ENCODE assay signal across 8 mouse cellular contexts in the genomic region with DNA sequence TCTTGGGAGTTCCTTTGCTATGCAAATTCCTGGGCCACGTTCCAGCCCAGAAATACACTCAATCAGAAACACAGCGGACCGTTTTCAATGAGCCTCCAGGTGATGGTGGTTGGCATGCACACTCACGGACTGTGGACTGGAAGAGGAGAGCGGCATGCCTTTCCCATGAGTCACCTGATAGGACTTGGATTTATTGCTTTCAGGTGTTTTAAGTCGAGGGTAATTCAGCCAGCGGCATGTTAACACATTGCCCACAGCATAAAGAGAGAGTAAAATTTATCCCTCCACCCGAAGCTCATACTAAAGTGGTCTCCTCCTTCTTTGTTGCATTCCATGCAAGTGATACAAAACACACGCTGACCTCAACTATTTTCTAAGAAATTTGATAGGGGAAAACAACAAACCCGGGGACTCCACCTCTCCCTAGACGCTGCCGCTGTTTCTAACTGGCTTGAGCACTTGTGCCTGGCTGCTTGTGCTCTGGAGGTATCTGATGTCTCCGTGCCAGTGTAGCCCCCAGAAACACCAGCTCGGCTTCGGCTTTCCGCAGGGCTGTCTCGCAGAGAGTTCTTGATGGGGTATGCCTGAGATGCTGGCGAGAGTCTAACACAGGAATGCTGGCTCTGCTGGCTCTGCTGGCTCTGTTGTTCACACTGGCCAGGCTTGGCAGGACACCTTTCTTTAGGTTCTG.
DNase-seq lines count a peak whose midpoint lies in the region; ATAC-seq and TF ChIP-seq lines count a peak whose summit lies in the region.

No protein-coding gene starts in this region.

- H3K27me3 ChIP-seq in cerebellum, adult 2 months (ENCODE audit: control insufficient read depth, insufficient read depth, low read length), result no peaks in the 10 kb centered on the region
- no peaks in the 10 kb centered on the region for H3K27me3 ChIP-seq in heart, embryonic 12.5 days (replicated peaks)
- H3K27me3 ChIP-seq in kidney, embryonic 14.5 days (ENCODE audit: control insufficient read depth, insufficient read depth, low read length), result no peaks in the 10 kb centered on the region

- 23% methylated on average over 18 of the region's 18 CpGs for WGBS in cerebellum, adult 2 months
- WGBS in heart, embryonic 12.5 days, result 24% methylated on average over 18 of the region's 18 CpGs
- WGBS in kidney, embryonic 14.5 days, result 6% methylated on average over 18 of the region's 18 CpGs

- no peak for ATAC-seq in heart, embryonic 12.5 days (ENCODE audit: insufficient number of reproducible peaks, low FRiP score)
- ATAC-seq in kidney, embryonic 14.5 days (ENCODE audit: low FRiP score, low TSS enrichment), result peak; percentile 83

- H3K27ac ChIP-seq in cerebellum, adult 2 months (ENCODE audit: insufficient read depth, low read length), result no peak overlapping the region
- H3K27ac ChIP-seq in heart, embryonic 12.5 days (ENCODE audit: poor library complexity, severe bottlenecking), result peak overlapping the region; percentile 58; the same call in 1 of the 2 replicates
- peak overlapping the region; percentile 81 for H3K27ac ChIP-seq in kidney, embryonic 14.5 days (ENCODE audit: low read depth, low read length)

- H3K36me3 ChIP-seq in heart, embryonic 12.5 days, result no peaks in the 10 kb centered on the region
- H3K36me3 ChIP-seq in kidney, embryonic 14.5 days (ENCODE audit: control insufficient read depth, insufficient read depth, low read length), result no peaks in the 10 kb centered on the region

- H3K4me2 ChIP-seq in heart, embryonic 12.5 days, result peak overlapping the region; percentile 55
- peak overlapping the region; percentile 42 for H3K4me2 ChIP-seq in kidney, embryonic 14.5 days (replicated peaks; ENCODE audit: low read depth, low read length)

- H3K9me3 ChIP-seq in heart, embryonic 12.5 days (replicated peaks), result no peaks in the 10 kb centered on the region
- H3K9me3 ChIP-seq in kidney, embryonic 14.5 days (ENCODE audit: control insufficient read depth, low read length), result no peaks in the 10 kb centered on the region

- TF ChIP-seq POLR2A in cerebellum, adult 2 months (IDR thresholded peaks at IDR 0.05; ENCODE audit: borderline replicate concordance, insufficient read depth, low read length), result no peak

- peak; percentile 36 to 42 for DNase-seq in cerebellum, postnatal 10 days
- DNase-seq in cerebellum, adult 2 months, result no peak
- peak; percentile 57 for DNase-seq in embryo, embryonic 11 days
- peak; percentile 61 for DNase-seq in lung, postnatal 10 days
- DNase-seq in thymus, postnatal 10 days (ENCODE audit: low spot score in 2 of 2), result peak; percentile 36 to 49
- DNase-seq in cerebellum, adult 18-20 months, result no peak

- no peaks in the 10 kb centered on the region for H3K4me1 ChIP-seq in cerebellum, adult 2 months (ENCODE audit: control insufficient read depth, insufficient read depth, low read length)
- peaks cover 13% of the 10 kb centered on the region for H3K4me1 ChIP-seq in heart, embryonic 12.5 days (replicated peaks)
- peaks cover 18% of the 10 kb centered on the region; the same call in 1 of the 2 replicates for H3K4me1 ChIP-seq in kidney, embryonic 14.5 days (ENCODE audit: control insufficient read depth, insufficient read depth, low read length)

- H3K9ac ChIP-seq in heart, embryonic 12.5 days, result no peak overlapping the region
- H3K9ac ChIP-seq in kidney, embryonic 14.5 days (ENCODE audit: low read depth, low read length), result peak overlapping the region; percentile 32

- no peak for TF ChIP-seq CTCF in cerebellum, adult 2 months (IDR thresholded peaks at IDR 0.05; ENCODE audit: borderline replicate concordance, insufficient read depth, low read depth, low read length)

- H3K4me3 ChIP-seq in cerebellum, adult 2 months (replicated peaks; ENCODE audit: insufficient read depth, low read depth, low read length), result no peak overlapping the region
- peak overlapping the region; percentile 26 for H3K4me3 ChIP-seq in heart, embryonic 12.5 days
- H3K4me3 ChIP-seq in kidney, embryonic 14.5 days (ENCODE audit: low read length), result peak overlapping the region; percentile 19; the same call in 1 of the 2 replicates

Comparison
In these comparisons a context has a peak if more than half of its experiments do, and no peak if none do; other contexts are left out.
1. DNase-seq: peak in cerebellum, postnatal 10 days (2 of 2), embryo, embryonic 11 days (single experiment), lung, postnatal 10 days (single experiment) and thymus, postnatal 10 days (2 of 2); none in cerebellum, adult 2 months (0 of 2) and cerebellum, adult 18-20 months (0 of 2).